Mouse (Mus musculus) kidney, embryonic 16.5 days (tissue): ENCODE results near the gene Kcna7. TPM values are rescaled to one million over a fixed set of nuclear protein-coding genes. Genes with fewer than 3 reads are reported as not detected.
"Not testable (repeated sequence)": the region's sequence is repeated elsewhere in the genome, so short reads cannot be mapped to it uniquely, and the experiment has no call there.

ENCODE experiments used
- ATAC-seq: fragments of 200-750 bp; cut with Nextera tagmentation; 2 replicates; pipeline ENCODE4 v1.8.0; 2017; ENCODE audit warnings: moderate TSS enrichment; ENCODE audit not compliant: low FRiP score, low TSS enrichment
- H3K27ac ChIP-seq: fragments of 300-500 bp; sonication (generic); 2 replicates; pipeline ENCODE4 v1.5.1; 2014; ENCODE audit warnings: low read length
- H3K27me3 ChIP-seq: fragments of 300-500 bp; sonication (generic); 2 replicates; pipeline ENCODE4 v1.6.1; 2014; ENCODE audit warnings: low read length, control low read depth, mixed read lengths; ENCODE audit not compliant: insufficient read depth
- H3K36me3 ChIP-seq: fragments of 300-500 bp; sonication (generic); 2 replicates; pipeline ENCODE4 v1.6.1; 2014; ENCODE audit warnings: low read length, control low read depth, mixed read lengths; ENCODE audit not compliant: insufficient read depth
- H3K4me1 ChIP-seq: fragments of 300-500 bp; sonication (generic); 2 replicates; pipeline ENCODE4 v1.6.1; 2014; ENCODE audit warnings: low read length, control low read depth, mixed read lengths; ENCODE audit not compliant: insufficient read depth
- H3K4me2 ChIP-seq: fragments of 300-500 bp; sonication (generic); replicated peaks from 2 replicates; pipeline ENCODE4 v1.6.1; 2014; ENCODE audit warnings: low read depth, low read length
- H3K4me3 ChIP-seq: fragments of 300-500 bp; sonication (generic); 2 replicates; pipeline ENCODE4 v1.5.1; 2014; ENCODE audit warnings: mild to moderate bottlenecking, low read length
- H3K9ac ChIP-seq: fragments of 300-500 bp; sonication (generic); replicated peaks from 2 replicates; pipeline ENCODE4 v1.6.1; 2014; ENCODE audit warnings: low read length
- H3K9me3 ChIP-seq: fragments of 300-500 bp; sonication (generic); 2 replicates; pipeline ENCODE4 v1.6.1; 2016; ENCODE audit warnings: low read length, control low read depth
- WGBS: fragments of 180-500 bp; shearing (Covaris S2); extraction: QIAGEN DNeasy Blood & Tissue Kit; methylation state at CpG from one replicate; pipeline ENCODE4 v1.1.7; 2014; 5-methylcytosine and 5-hydroxymethylcytosine counted together
- polyA plus RNA-seq: library from polyadenylated mRNA; unstranded; fragments of >200 nt; fragmentation: Nextera tagmentation; extraction: Ambion mirVana; gene quantifications from 2 replicates; pipeline ENCODE4 v1.2.1, GENCODE M21; 2015

The Kcna7 gene
- polyA plus RNA-seq: not detected in 2 replicates

- ATAC-seq: peak; percentile 24; the same call in 1 of the 2 replicates
- peak within 1 kb of the TSS; percentile 49 for H3K9ac ChIP-seq
- H3K9me3 ChIP-seq: no peaks in the 10 kb centered on the region
- H3K27me3 ChIP-seq: peaks cover 52% of the 10 kb centered on the region
- no peak within 1 kb of the TSS for H3K27ac ChIP-seq
- peak within 1 kb of the TSS; percentile 47 for H3K4me3 ChIP-seq
- H3K36me3 ChIP-seq: no peaks in the 10 kb centered on the region
- H3K4me1 ChIP-seq: peaks cover 13% of the 10 kb centered on the region
- H3K4me2 ChIP-seq: peak within 1 kb of the TSS; percentile 68
- 13% methylated on average over 28 of the region's 28 CpGs for WGBS
Measured at GRCm38 (mm10) chr7:45405091-45406075, at the start of gene Kcna7. Kcna7 (plus strand) TSS chr7:45405653.

- H3K36me3 ChIP-seq: no peaks in the 10 kb centered on the region
- peak; percentile 52 for ATAC-seq
- H3K9ac ChIP-seq: no peak overlapping the region
- H3K4me2 ChIP-seq: no peak overlapping the region
- no peaks in the 10 kb centered on the region for H3K4me1 ChIP-seq
- H3K27ac ChIP-seq: no peak overlapping the region
- H3K4me3 ChIP-seq: no peak overlapping the region
- WGBS: 30% methylated on average over 13 of the region's 13 CpGs
- peaks cover 13% of the 10 kb centered on the region for H3K27me3 ChIP-seq
- H3K9me3 ChIP-seq: no peaks in the 10 kb centered on the region
Measured at GRCm38 (mm10) chr7:45356087-45356486, 49.4 kb upstream of the Kcna7 start.

GRCm38 (mm10) chr7:45359081-45359480, 46.4 kb upstream of the Kcna7 start:
- H3K4me1 ChIP-seq, H3K4me3 ChIP-seq, H3K9ac ChIP-seq, H3K4me2 ChIP-seq, H3K36me3 ChIP-seq, ATAC-seq, H3K27ac ChIP-seq, H3K9me3 ChIP-seq: not testable (repeated sequence)
- 69% methylated on average over 8 of the region's 11 CpGs for WGBS
- H3K27me3 ChIP-seq: peaks cover 39% of the 10 kb centered on the region

GRCm38 (mm10) chr7:45360404-45361125, 44.9 kb upstream of the Kcna7 start:
- Histone ChIP-seq H3K27ac (no peak overlapping the region), H3K36me3 (no peaks in the 10 kb centered on the region), H3K9ac (no peak overlapping the region), H3K4me3 (no peak overlapping the region; the same call in 1 of the 2 replicates), H3K9me3 (no peaks in the 10 kb centered on the region), H3K27me3 (peaks cover 53% of the 10 kb centered on the region), H3K4me2 (no peak overlapping the region), H3K4me1 (peaks cover 6% of the 10 kb centered on the region; the same call in 1 of the 2 replicates)
- no peak for ATAC-seq
- 51% methylated on average over 18 of the region's 18 CpGs for WGBS

- Histone ChIP-seq H3K9ac (peak overlapping the region; percentile 42; the same call in 1 of the 2 replicates), H3K4me2 (peak overlapping the region; percentile 58), H3K36me3 (no peaks in the 10 kb centered on the region), H3K27ac (no peak overlapping the region), H3K27me3 (peaks cover 60% of the 10 kb centered on the region), H3K9me3 (no peaks in the 10 kb centered on the region), H3K4me3 (peak overlapping the region; percentile 45), H3K4me1 (peaks cover 11% of the 10 kb centered on the region)
- under 1% methylated on average over 43 of the region's 43 CpGs for WGBS
- ATAC-seq: peak; percentile 89
Measured at GRCm38 (mm10) chr7:45361243-45361804, 44.1 kb upstream of the Kcna7 start.

GRCm38 (mm10) chr7:45362801-45363200, 42.7 kb upstream of the Kcna7 start:
- WGBS: 5% methylated on average over 13 of the region's 13 CpGs
- Histone ChIP-seq H3K36me3 (no peaks in the 10 kb centered on the region), H3K4me1 (peaks cover 19% of the 10 kb centered on the region), H3K27me3 (peaks cover 62% of the 10 kb centered on the region), H3K27ac (no peak overlapping the region), H3K4me3 (no peak overlapping the region), H3K4me2 (no peak overlapping the region), H3K9ac (no peak overlapping the region), H3K9me3 (no peaks in the 10 kb centered on the region)
- ATAC-seq: no peak

- Histone ChIP-seq H3K27ac (no peak overlapping the region), H3K27me3 (peaks cover 69% of the 10 kb centered on the region), H3K9me3 (no peaks in the 10 kb centered on the region), H3K4me2 (no peak overlapping the region), H3K9ac (no peak overlapping the region), H3K36me3 (no peaks in the 10 kb centered on the region), H3K4me3 (no peak overlapping the region), H3K4me1 (peaks cover 23% of the 10 kb centered on the region)
- ATAC-seq: no peak
- WGBS: 90% methylated on average over 2 of the region's 2 CpGs
Measured at GRCm38 (mm10) chr7:45363983-45364382, 41.5 kb upstream of the Kcna7 start.

- Histone ChIP-seq H3K36me3 (no peaks in the 10 kb centered on the region), H3K4me2 (peak overlapping the region; percentile 98), H3K9ac (peak overlapping the region; percentile 67), H3K27ac (no peak overlapping the region), H3K9me3 (no peaks in the 10 kb centered on the region), H3K27me3 (peaks cover 66% of the 10 kb centered on the region), H3K4me1 (peaks cover 33% of the 10 kb centered on the region), H3K4me3 (peak overlapping the region; percentile 60)
- no peak for ATAC-seq
- WGBS: 4% methylated on average over 34 of the region's 35 CpGs
Measured at GRCm38 (mm10) chr7:45365742-45366651, 39.5 kb upstream of the Kcna7 start.

- H3K27me3 ChIP-seq: peaks cover 63% of the 10 kb centered on the region
- peak within 1 kb of the TSS; percentile 43; the same call in 1 of the 2 replicates for H3K27ac ChIP-seq
- H3K36me3 ChIP-seq: no peaks in the 10 kb centered on the region
- no peaks in the 10 kb centered on the region for H3K9me3 ChIP-seq
- peak within 1 kb of the TSS; percentile 67 for H3K9ac ChIP-seq
- WGBS: 2% methylated on average over 16 of the region's 26 CpGs
- peak; percentile 5; the same call in 1 of the 2 replicates for ATAC-seq
- peak within 1 kb of the TSS; percentile 98 for H3K4me2 ChIP-seq
- peak within 1 kb of the TSS; percentile 60 for H3K4me3 ChIP-seq
- H3K4me1 ChIP-seq: peaks cover 33% of the 10 kb centered on the region
Measured at GRCm38 (mm10) chr7:45366652-45367019, 38.8 kb upstream of the Kcna7 start, which contains the start of gene Ppfia3. Ppfia3 (minus strand) TSS chr7:45367019.
